Mouse (Mus musculus): ENCODE data around the gene Zfp36.

Zfp36 gene

GRCm38 (mm10) chr7:28384162-28384561 is 4.1 kb upstream of the Zfp36 start:
- peak; percentile 75 for DNase-seq (ENCODE audit: low read depth, low spot score)

GRCm38 (mm10) chr7:28383606-28384005 is 3.6 kb upstream of the Zfp36 start:
- DNase-seq (ENCODE audit: low read depth, low spot score): peak; percentile 41

- peak; percentile 95 for DNase-seq (ENCODE audit: low read depth, low spot score)
Observed at GRCm38 (mm10) chr7:28382981-28383396, 2.9 kb upstream of the Zfp36 start.

GRCm38 (mm10) chr7:28382347-28382951 is 2.4 kb upstream of the Zfp36 start:
- peak; percentile 90 for DNase-seq (ENCODE audit: low read depth, low spot score)

- peak; percentile 97 for DNase-seq (ENCODE audit: low read depth, low spot score)
Observed at GRCm38 (mm10) chr7:28381938-28382337, 1.9 kb upstream of the Zfp36 start.

- DNase-seq (ENCODE audit: low read depth, low spot score): peak; percentile 98
Observed at GRCm38 (mm10) chr7:28381017-28381790, 1.2 kb upstream of the Zfp36 start.

- DNase-seq (ENCODE audit: low read depth, low spot score): peak; percentile 97
Observed at GRCm38 (mm10) chr7:28378769-28379651, 1.0 kb downstream of the Zfp36 start.

GRCm38 (mm10) chr7:28378066-28378690 is 1.9 kb downstream of the Zfp36 start:
- peak; percentile 79 for DNase-seq (ENCODE audit: low read depth, low spot score)

- peak; percentile 60 for DNase-seq (ENCODE audit: low read depth, low spot score)
Observed at GRCm38 (mm10) chr7:28377190-28378065, 2.6 kb downstream of the Zfp36 start.

- DNase-seq (ENCODE audit: low read depth, low spot score): peak; percentile 90
Observed at GRCm38 (mm10) chr7:28376011-28376771, 3.9 kb downstream of the Zfp36 start.

- peak; percentile 96 for DNase-seq (ENCODE audit: low read depth, low spot score)
Observed at GRCm38 (mm10) chr7:28375176-28375921, 4.7 kb downstream of the Zfp36 start.

GRCm38 (mm10) chr7:28374647-28375046 is 5.4 kb downstream of the Zfp36 start:
- peak; percentile 76 for DNase-seq (ENCODE audit: low read depth, low spot score)

- peak; percentile 61 for DNase-seq (ENCODE audit: low read depth, low spot score)
Observed at GRCm38 (mm10) chr7:28373891-28374495, 6.1 kb downstream of the Zfp36 start.

- peak; percentile 93 for DNase-seq (ENCODE audit: low read depth, low spot score)
Observed at GRCm38 (mm10) chr7:28373131-28373581, 6.9 kb downstream of the Zfp36 start.

- peak; percentile 100 for DNase-seq (ENCODE audit: low read depth, low spot score)
Observed at GRCm38 (mm10) chr7:28372251-28373108, 7.6 kb downstream of the Zfp36 start, which contains the start of gene Plekhg2. Gene Plekhg2 (minus strand): TSS chr7:28372599.

GRCm38 (mm10) chr7:28371514-28371989 is 8.5 kb downstream of the Zfp36 start:
- DNase-seq (ENCODE audit: low read depth, low spot score): peak; percentile 63

- peak; percentile 40 for DNase-seq (ENCODE audit: low read depth, low spot score)
Observed at GRCm38 (mm10) chr7:28370977-28371513, 9.0 kb downstream of the Zfp36 start.
